ENCODE assay signal across 27 mouse cellular contexts in the genomic region with DNA sequence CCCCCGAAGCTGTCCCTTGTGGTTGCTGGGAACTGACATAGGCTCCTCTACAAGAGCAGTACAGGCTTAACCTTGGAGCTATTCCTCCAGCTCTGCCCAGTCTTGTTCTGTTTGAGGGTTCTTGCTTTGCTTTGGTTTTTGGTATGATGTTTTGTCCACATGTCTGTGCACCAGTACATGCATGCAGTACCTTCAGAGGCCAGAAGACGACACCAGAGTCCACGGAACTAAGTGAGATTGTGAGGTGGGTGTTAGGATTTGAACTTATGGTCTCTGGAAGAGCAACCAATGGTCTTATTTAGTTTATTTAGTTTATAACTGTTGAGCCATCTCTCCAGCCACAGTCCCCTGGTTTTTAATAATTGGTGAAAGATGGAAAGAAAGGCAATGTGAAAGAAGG. TPM values are rescaled to one million over a fixed set of nuclear protein-coding genes. Genes with fewer than 3 reads are reported as not detected.
A peak's percentile ranks its signal among the peaks of the same experiment; 100 is the strongest.
DNase-seq lines count a peak whose midpoint lies in the region; ATAC-seq and TF ChIP-seq lines count a peak whose summit lies in the region.
"Had no signal": no experiment of that assay in that cellular context is flagged by ENCODE, and none has a peak within 500 bp of the region (broad histone marks: within the 10 kb centered on the region; RNA-seq: fewer than 3 reads in every experiment).

No protein-coding gene starts in this region.

- no peak overlapping the region for H3K9ac ChIP-seq in hindbrain, postnatal 0 days (replicated peaks; ENCODE audit: low read length)
- H3K9ac ChIP-seq in liver, embryonic 14.5 days (replicated peaks) = no peak overlapping the region
- no peak overlapping the region for H3K9ac ChIP-seq in liver, embryonic 11.5 days (ENCODE audit: low read depth, low read length)
- no peak overlapping the region for H3K9ac ChIP-seq in MEL (ENCODE audit: control insufficient read depth, low read depth, low read length, poor library complexity, severe bottlenecking)
- H3K9ac ChIP-seq: forebrain, embryonic 13.5 days; heart, embryonic 12.5 days; hindbrain, embryonic 15.5 days; midbrain, embryonic 12.5 days; neural tube, embryonic 13.5 days had no signal

- no peaks in the 10 kb centered on the region for H3K36me3 ChIP-seq in hindbrain, postnatal 0 days (ENCODE audit: insufficient read depth, low read length)
- no peaks in the 10 kb centered on the region for H3K36me3 ChIP-seq in hindbrain, embryonic 10.5 days
- no peaks in the 10 kb centered on the region for H3K36me3 ChIP-seq in liver, embryonic 14.5 days (replicated peaks; ENCODE audit: control insufficient read depth, insufficient read depth, low read depth)
- H3K36me3 ChIP-seq in liver, embryonic 11.5 days (ENCODE audit: control insufficient read depth, insufficient read depth, low read length) = no peaks in the 10 kb centered on the region
- H3K36me3 ChIP-seq in MEL (ENCODE audit: control insufficient read depth in 1 of 2, insufficient read depth in 2 of 2, low read length in 2 of 2) = peaks cover 0 to 2% of the 10 kb centered on the region in 2 experiments; a peak in 1 of 4 replicates
- H3K36me3 ChIP-seq: embryonic facial prominence, embryonic 10.5 days; G1E; heart, embryonic 12.5 days; hindbrain, embryonic 15.5 days; midbrain, embryonic 12.5 days; neural tube, embryonic 13.5 days had no signal

- H3K4me1 ChIP-seq in hindbrain, postnatal 0 days (ENCODE audit: insufficient read depth, low read length) = no peaks in the 10 kb centered on the region
- H3K4me1 ChIP-seq in hindbrain, embryonic 10.5 days (replicated peaks) = no peaks in the 10 kb centered on the region
- H3K4me1 ChIP-seq in liver, embryonic 14.5 days (replicated peaks; ENCODE audit: control insufficient read depth in 2 of 2, insufficient read depth in 2 of 2, low read length in 1 of 2) = no peaks in the 10 kb centered on the region
- no peaks in the 10 kb centered on the region for H3K4me1 ChIP-seq in liver, embryonic 11.5 days (replicated peaks; ENCODE audit: control insufficient read depth, insufficient read depth, low read length)
- peaks cover 0 to 10% of the 10 kb centered on the region in 2 experiments; a peak in 2 of 4 replicates for H3K4me1 ChIP-seq in MEL (ENCODE audit: control insufficient read depth in 1 of 2, insufficient read depth in 2 of 2, low read length in 2 of 2)
- H3K4me1 ChIP-seq: embryonic facial prominence, embryonic 10.5 days; forebrain, embryonic 13.5 days; heart, embryonic 12.5 days; hindbrain, embryonic 15.5 days; midbrain, embryonic 12.5 days; neural tube, embryonic 13.5 days had no signal

- no peak overlapping the region for H3K4me3 ChIP-seq in hindbrain, postnatal 0 days (ENCODE audit: low read length)
- no peak overlapping the region for H3K4me3 ChIP-seq in hindbrain, embryonic 10.5 days
- no peak overlapping the region for H3K4me3 ChIP-seq in liver, embryonic 14.5 days (ENCODE audit: insufficient read depth in 1 of 2, low read depth in 2 of 2, low read length in 2 of 2)
- no peak overlapping the region for H3K4me3 ChIP-seq in liver, embryonic 11.5 days (ENCODE audit: low read depth, low read length)
- H3K4me3 ChIP-seq in MEL (ENCODE audit: control insufficient read depth in 1 of 2, insufficient read depth in 1 of 2, low read depth in 2 of 2, low read length in 2 of 2) = no peak overlapping the region
- H3K4me3 ChIP-seq: embryonic facial prominence, embryonic 10.5 days; forebrain, embryonic 13.5 days; heart, embryonic 12.5 days; hindbrain, embryonic 15.5 days; midbrain, embryonic 12.5 days; neural tube, embryonic 13.5 days had no signal

- WGBS in hindbrain, postnatal 0 days = 90% methylated on average over 3 of the region's 3 CpGs
- 81% methylated on average over 3 of the region's 3 CpGs for WGBS in hindbrain, embryonic 10.5 days
- 63% methylated on average over 3 of the region's 3 CpGs for WGBS in liver, embryonic 14.5 days (ENCODE audit: insufficient replicate concordance)
- 76% methylated on average over 3 of the region's 3 CpGs for WGBS in liver, embryonic 11.5 days

- TF ChIP-seq CTCF in hindbrain, postnatal 0 days (IDR thresholded peaks at IDR 0.05; ENCODE audit: low read depth) = peak; percentile 56
- peak; percentile 37; the same call in 1 of the 2 replicates for TF ChIP-seq CTCF in liver, embryonic 14.5 days (IDR thresholded peaks at IDR 0.05; ENCODE audit: low read depth)
- TF ChIP-seq CTCF in MEL (IDR thresholded peaks at IDR 0.05 in 2 of 3, conservative IDR thresholded peaks at IDR 0.05 in 1 of 3; ENCODE audit: control insufficient read depth in 1 of 3, insufficient read depth in 1 of 3, low read depth in 2 of 3, low read length in 3 of 3, poor library complexity in 1 of 3, severe bottlenecking in 1 of 3) = peak; percentile 38 to 68 (median 51); a peak in 5 of 6 replicates

- ATAC-seq in hindbrain, postnatal 0 days = no peak
- no peak for ATAC-seq in liver, embryonic 14.5 days (ENCODE audit: insufficient read depth)
- no peak for ATAC-seq in liver, embryonic 11.5 days (replicated peaks; ENCODE audit: low FRiP score)
- ATAC-seq: forebrain, embryonic 13.5 days had no signal

- TF ChIP-seq POLR2A in MEL (IDR thresholded peaks at IDR 0.05; ENCODE audit: control insufficient read depth in 1 of 2, insufficient read depth in 1 of 2, low read depth in 1 of 2, low read length in 2 of 2, poor library complexity in 1 of 2) = no peak

- no peaks in the 10 kb centered on the region for H3K27me3 ChIP-seq in hindbrain, postnatal 0 days (ENCODE audit: insufficient read depth, low read length)
- peaks cover 4% of the 10 kb centered on the region; the same call in 1 of the 2 replicates for H3K27me3 ChIP-seq in hindbrain, embryonic 10.5 days (ENCODE audit: insufficient read depth, poor library complexity, severe bottlenecking)
- H3K27me3 ChIP-seq in liver, embryonic 14.5 days (ENCODE audit: control insufficient read depth, insufficient read depth, low read length) = no peaks in the 10 kb centered on the region
- H3K27me3 ChIP-seq in liver, embryonic 11.5 days (replicated peaks; ENCODE audit: control insufficient read depth, insufficient read depth, low read length) = no peaks in the 10 kb centered on the region
- H3K27me3 ChIP-seq in MEL (ENCODE audit: control insufficient read depth in 1 of 2, insufficient read depth in 2 of 2, low read length in 2 of 2) = peaks cover 0 to 1% of the 10 kb centered on the region in 2 experiments; a peak in 2 of 4 replicates
- H3K27me3 ChIP-seq: forebrain, embryonic 13.5 days; hindbrain, embryonic 15.5 days; midbrain, embryonic 12.5 days; neural tube, embryonic 13.5 days had no signal

- H3K79me2 ChIP-seq in MEL (ENCODE audit: control insufficient read depth, insufficient read depth, low read length, poor library complexity) = no peaks in the 10 kb centered on the region

- no peak overlapping the region for H3K27ac ChIP-seq in hindbrain, postnatal 0 days
- no peak overlapping the region for H3K27ac ChIP-seq in hindbrain, embryonic 10.5 days
- H3K27ac ChIP-seq in liver, embryonic 14.5 days = no peak overlapping the region
- H3K27ac ChIP-seq in liver, embryonic 11.5 days (ENCODE audit: low read depth, low read length) = no peak overlapping the region
- H3K27ac ChIP-seq in MEL (ENCODE audit: control insufficient read depth, low read depth, low read length) = no peak overlapping the region
- H3K27ac ChIP-seq: embryonic facial prominence, embryonic 10.5 days; forebrain, embryonic 13.5 days; hindbrain, embryonic 15.5 days; midbrain, embryonic 12.5 days; neural tube, embryonic 13.5 days had no signal

- peak; percentile 70 for TF ChIP-seq RAD21 in MEL (IDR thresholded peaks at IDR 0.05; ENCODE audit: low read depth, low read length)

- no peak for TF ChIP-seq EP300 in liver, embryonic 14.5 days (IDR thresholded peaks at IDR 0.05; ENCODE audit: low read depth)
- no peak for TF ChIP-seq EP300 in MEL (IDR thresholded peaks at IDR 0.05; ENCODE audit: low read depth in 1 of 2, low read length in 2 of 2)

- H3K4me2 ChIP-seq in hindbrain, postnatal 0 days (ENCODE audit: low read depth, low read length) = no peak overlapping the region
- no peak overlapping the region for H3K4me2 ChIP-seq in liver, embryonic 14.5 days (ENCODE audit: low read depth)
- H3K4me2 ChIP-seq in liver, embryonic 11.5 days = no peak overlapping the region
- H3K4me2 ChIP-seq: forebrain, embryonic 13.5 days; heart, embryonic 12.5 days; hindbrain, embryonic 15.5 days; midbrain, embryonic 12.5 days; neural tube, embryonic 13.5 days had no signal

- DNase-seq in hindbrain, postnatal 0 days (ENCODE audit: low spot score) = no peak
- no peak for DNase-seq in hindbrain, embryonic 10.5 days (ENCODE audit: low spot score)
- no peak for DNase-seq in liver, embryonic 14.5 days (ENCODE audit: low read depth in 3 of 3, low spot score in 3 of 3)
- no peak for DNase-seq in liver, embryonic 11.5 days (ENCODE audit: low spot score)
- DNase-seq in A20 (ENCODE audit: low read depth, low spot score) = peak; percentile 24
- DNase-seq in MEL (ENCODE audit: low read depth, low spot score) = peak; percentile 46
- no peak for DNase-seq in right cerebral cortex, postnatal 4 days
- no peak for DNase-seq in spleen, postnatal 4 days (ENCODE audit: low spot score in 2 of 2)
- DNase-seq: adrenal gland, postnatal 36 days; cerebellum, adult 2 months; gastrocnemius, postnatal 25 days; heart, postnatal 14 days; kidney, adult 11 months; kidney, postnatal 25 days; right cerebral cortex, adult 18-20 months; thymus, postnatal 36 days had no signal

- no peaks in the 10 kb centered on the region for H3K9me3 ChIP-seq in hindbrain, postnatal 0 days (ENCODE audit: low read length)
- H3K9me3 ChIP-seq in hindbrain, embryonic 10.5 days = no peaks in the 10 kb centered on the region
- no peaks in the 10 kb centered on the region for H3K9me3 ChIP-seq in liver, embryonic 14.5 days (ENCODE audit: control insufficient read depth, low read length)
- H3K9me3 ChIP-seq in liver, embryonic 11.5 days (ENCODE audit: control insufficient read depth, low read length) = no peaks in the 10 kb centered on the region
- no peaks in the 10 kb centered on the region for H3K9me3 ChIP-seq in MEL (replicated peaks; ENCODE audit: insufficient read depth, low read length)
- H3K9me3 ChIP-seq: embryonic facial prominence, embryonic 10.5 days; forebrain, embryonic 13.5 days; G1E; heart, embryonic 12.5 days; hindbrain, embryonic 15.5 days; midbrain, embryonic 12.5 days; neural tube, embryonic 13.5 days had no signal

RNA-seq across cellular contexts. Expression of a gene that starts 23.0 kb away (rescaled TPM):
- 30.3 and 34.6 TPM in 2 replicates for total RNA-seq in hindbrain, postnatal 0 days (2014; rRNA removed)
- 18.5 and 18.8 TPM in 2 replicates for polyA plus RNA-seq in hindbrain, postnatal 0 days (2015; fragmentation: Nextera tagmentation; extraction: Ambion mirVana)
- polyA plus RNA-seq in hindbrain, embryonic 10.5 days (2016; fragmentation: Nextera tagmentation; extraction: Ambion mirVana) = 1.1 and 1.3 TPM in 2 replicates
- polyA plus RNA-seq in liver, embryonic 14.5 days (2012; rRNA removed) = 0.87 and 1.5 TPM in 2 replicates
- polyA plus RNA-seq in liver, embryonic 14.5 days (2014; fragmentation: Nextera tagmentation; extraction: Ambion mirVana) = 0.65 and 1.00 TPM in 2 replicates
- polyA plus RNA-seq in liver, embryonic 11.5 days (2014; fragmentation: Nextera tagmentation; extraction: Ambion mirVana) = 0.87 and 1.5 TPM in 2 replicates
- 0.12 and 0.20 TPM in 2 replicates for total RNA-seq in MEL (2012; rRNA removed)
- polyA plus RNA-seq in MEL (2012; ENCODE audit: insufficient read depth in 1 of 2, insufficient read length in 2 of 2, low read depth in 1 of 2, low replicate concordance in 2 of 2, missing spikeins in 1 of 2) = under 1 TPM in 1 of 2 experiments, not detected in 1; 0.07 TPM
- total RNA-seq: G1E had no signal
- polyA plus RNA-seq: G1E had no signal

RNA-seq across cellular contexts. Expression of a gene that starts 24.8 kb away (rescaled TPM):
- total RNA-seq in hindbrain, postnatal 0 days (2014; rRNA removed) = not detected in 2 replicates
- not detected in 2 replicates for polyA plus RNA-seq in hindbrain, postnatal 0 days (2015; fragmentation: Nextera tagmentation; extraction: Ambion mirVana)
- polyA plus RNA-seq in hindbrain, embryonic 10.5 days (2016; fragmentation: Nextera tagmentation; extraction: Ambion mirVana) = not detected in 2 replicates
- 0.93 and 1.1 TPM in 2 replicates for polyA plus RNA-seq in liver, embryonic 14.5 days (2012; rRNA removed)
- 1.6 and 2.1 TPM in 2 replicates for polyA plus RNA-seq in liver, embryonic 14.5 days (2014; fragmentation: Nextera tagmentation; extraction: Ambion mirVana)
- 0.88 and 1.1 TPM in 2 replicates for polyA plus RNA-seq in liver, embryonic 11.5 days (2014; fragmentation: Nextera tagmentation; extraction: Ambion mirVana)
- not detected in 2 replicates for total RNA-seq in MEL (2012; rRNA removed)
- polyA plus RNA-seq in MEL (2012; ENCODE audit: insufficient read depth in 1 of 2, insufficient read length in 2 of 2, low read depth in 1 of 2, low replicate concordance in 2 of 2, missing spikeins in 1 of 2) = not detected
- total RNA-seq: gastrocnemius, postnatal 25 days had no signal
- polyA plus RNA-seq: embryonic facial prominence, embryonic 10.5 days; forebrain, embryonic 13.5 days; G1E; heart, embryonic 12.5 days; hindbrain, embryonic 15.5 days; limb, embryonic 11.5 days; midbrain, embryonic 12.5 days; neural tube, embryonic 13.5 days had no signal

RNA-seq across cellular contexts. Expression of a gene that starts 29.9 kb away (rescaled TPM):
- total RNA-seq in hindbrain, postnatal 0 days (2014; rRNA removed) = not detected in 2 replicates
- polyA plus RNA-seq in hindbrain, postnatal 0 days (2015; fragmentation: Nextera tagmentation; extraction: Ambion mirVana) = 0.25 and 0.35 TPM in 2 replicates
- 0.13 and 0.22 TPM in 2 replicates for polyA plus RNA-seq in hindbrain, embryonic 10.5 days (2016; fragmentation: Nextera tagmentation; extraction: Ambion mirVana)
- polyA plus RNA-seq in liver, embryonic 14.5 days (2012; rRNA removed) = not detected in 2 replicates
- polyA plus RNA-seq in liver, embryonic 14.5 days (2014; fragmentation: Nextera tagmentation; extraction: Ambion mirVana) = not detected in 2 replicates
- polyA plus RNA-seq in liver, embryonic 11.5 days (2014; fragmentation: Nextera tagmentation; extraction: Ambion mirVana) = 0.16 and 0.29 TPM in 2 replicates
- 0.31 and 0.39 TPM in 2 replicates for total RNA-seq in MEL (2012; rRNA removed)
- under 1 TPM in 1 of 2 experiments, not detected in 1; 0.47 TPM for polyA plus RNA-seq in MEL (2012; ENCODE audit: insufficient read depth in 1 of 2, insufficient read length in 2 of 2, low read depth in 1 of 2, low replicate concordance in 2 of 2, missing spikeins in 1 of 2)
- total RNA-seq: adrenal gland, postnatal 36 days; gastrocnemius, postnatal 25 days; heart, postnatal 14 days; left cerebral cortex, adult 8-10 months had no signal
- polyA plus RNA-seq: forebrain, embryonic 13.5 days; G1E; heart, embryonic 12.5 days; limb, embryonic 11.5 days had no signal

RNA-seq across cellular contexts. Expression of a gene that starts 42.7 kb away (rescaled TPM):
- 35.9 and 36.4 TPM in 2 replicates for total RNA-seq in hindbrain, postnatal 0 days (2014; rRNA removed)
- polyA plus RNA-seq in hindbrain, postnatal 0 days (2015; fragmentation: Nextera tagmentation; extraction: Ambion mirVana) = 44.5 and 46.8 TPM in 2 replicates
- 81.8 and 98.2 TPM in 2 replicates for polyA plus RNA-seq in hindbrain, embryonic 10.5 days (2016; fragmentation: Nextera tagmentation; extraction: Ambion mirVana)
- polyA plus RNA-seq in liver, embryonic 14.5 days (2012; rRNA removed) = 29.4 and 35.4 TPM in 2 replicates
- 33.1 and 34.2 TPM in 2 replicates for polyA plus RNA-seq in liver, embryonic 14.5 days (2014; fragmentation: Nextera tagmentation; extraction: Ambion mirVana)
- polyA plus RNA-seq in liver, embryonic 11.5 days (2014; fragmentation: Nextera tagmentation; extraction: Ambion mirVana) = 105 and 112 TPM in 2 replicates
- 224 and 240 TPM in 2 replicates for total RNA-seq in MEL (2012; rRNA removed)
- polyA plus RNA-seq in MEL (2012; ENCODE audit: insufficient read depth in 1 of 2, insufficient read length in 2 of 2, low read depth in 1 of 2, low replicate concordance in 2 of 2, missing spikeins in 1 of 2) = 100 to 1,000 TPM; 301 to 498 TPM

RNA-seq across cellular contexts. Expression of a gene that starts 58.2 kb away (rescaled TPM):
- 0.36 and 1.6 TPM in 2 replicates for total RNA-seq in hindbrain, postnatal 0 days (2014; rRNA removed)
- polyA plus RNA-seq in hindbrain, postnatal 0 days (2015; fragmentation: Nextera tagmentation; extraction: Ambion mirVana) = 1.7 and 1.8 TPM in 2 replicates
- polyA plus RNA-seq in hindbrain, embryonic 10.5 days (2016; fragmentation: Nextera tagmentation; extraction: Ambion mirVana) = not detected in 2 replicates
- not detected in 2 replicates for polyA plus RNA-seq in liver, embryonic 14.5 days (2012; rRNA removed)
- not detected in 2 replicates for polyA plus RNA-seq in liver, embryonic 14.5 days (2014; fragmentation: Nextera tagmentation; extraction: Ambion mirVana)
- polyA plus RNA-seq in liver, embryonic 11.5 days (2014; fragmentation: Nextera tagmentation; extraction: Ambion mirVana) = not detected in 2 replicates
- total RNA-seq in MEL (2012; rRNA removed) = not detected in 2 replicates
- not detected for polyA plus RNA-seq in MEL (2012; ENCODE audit: insufficient read depth in 1 of 2, insufficient read length in 2 of 2, low read depth in 1 of 2, low replicate concordance in 2 of 2, missing spikeins in 1 of 2)
- total RNA-seq: adrenal gland, postnatal 36 days; gastrocnemius, postnatal 25 days had no signal
- polyA plus RNA-seq: cerebellum, adult 2 months; embryonic facial prominence, embryonic 10.5 days; G1E; heart, embryonic 12.5 days; limb, embryonic 11.5 days; liver, embryonic 16.5 days; midbrain, embryonic 12.5 days; small intestine, adult 2 months had no signal

Comparison
In these comparisons a context has a peak if more than half of its experiments do, and no peak if none do; other contexts are left out.
1. DNase-seq: peak in A20 (single experiment) and MEL (single experiment); none in hindbrain, postnatal 0 days (single experiment), hindbrain, embryonic 10.5 days (single experiment), liver, embryonic 14.5 days (0 of 3), liver, embryonic 11.5 days (single experiment), right cerebral cortex, postnatal 4 days (single experiment) and spleen, postnatal 4 days (0 of 2).
2. Peak in every context shown above with its lines, with median percentiles within 50 percentile points of each other: CTCF ChIP-seq.